In genomic region chr9:72180972-72181371, GRCm38 (mm10) we compare ENCODE assay signal across 15 mouse cellular contexts.
DNase-seq lines count a peak whose midpoint lies in the region; ATAC-seq and TF ChIP-seq lines count a peak whose summit lies in the region.
"Had no signal": no experiment of that assay in that cellular context is flagged by ENCODE, and none has a peak within 500 bp of the region (broad histone marks: within the 10 kb centered on the region; RNA-seq: fewer than 3 reads in every experiment).

No protein-coding gene starts in this region.

- TF ChIP-seq POLR2A in lung, adult 2 months (IDR thresholded peaks at IDR 0.05; ENCODE audit: borderline replicate concordance, extremely low read depth, low read depth, low read length): no peak

- H3K9ac ChIP-seq in lung, embryonic 15.5 days: no peak overlapping the region
- H3K9ac ChIP-seq: embryonic facial prominence, embryonic 13.5 days; forebrain, embryonic 13.5 days; limb, embryonic 12.5 days; midbrain, embryonic 12.5 days had no signal

- H3K27ac ChIP-seq in lung, embryonic 15.5 days: no peak overlapping the region
- H3K27ac ChIP-seq: embryonic facial prominence, embryonic 13.5 days; forebrain, embryonic 13.5 days; limb, embryonic 12.5 days; midbrain, embryonic 12.5 days had no signal

- no peaks in the 10 kb centered on the region for H3K36me3 ChIP-seq in lung, embryonic 15.5 days
- H3K36me3 ChIP-seq: embryonic facial prominence, embryonic 13.5 days; limb, embryonic 12.5 days; midbrain, embryonic 12.5 days had no signal

- peak; percentile 24 for DNase-seq in gastrocnemius, postnatal 14 days
- no peak for DNase-seq in gastrocnemius, postnatal 10 days
- DNase-seq in lung, adult 2 months: no peak
- peak; percentile 57 for DNase-seq in gonadal fat pad, adult 2 months (ENCODE audit: low read depth)
- peak; percentile 51 for DNase-seq in testis, postnatal 10 days (ENCODE audit: low spot score)
- DNase-seq in frontal cortex, postnatal 14 days (ENCODE audit: low spot score in 2 of 2): no peak
- DNase-seq: cerebellum, postnatal 25 days; kidney, adult 9 months; right cerebral cortex, postnatal 14 days had no signal

- no peaks in the 10 kb centered on the region for H3K27me3 ChIP-seq in lung, embryonic 15.5 days
- H3K27me3 ChIP-seq: embryonic facial prominence, embryonic 13.5 days; forebrain, embryonic 13.5 days; limb, embryonic 12.5 days; midbrain, embryonic 12.5 days had no signal

- H3K4me3 ChIP-seq in lung, embryonic 15.5 days: no peak overlapping the region
- no peak overlapping the region for H3K4me3 ChIP-seq in lung, adult 2 months (replicated peaks; ENCODE audit: extremely low read depth, low read depth, low read length)
- H3K4me3 ChIP-seq: embryonic facial prominence, embryonic 13.5 days; forebrain, embryonic 13.5 days; limb, embryonic 12.5 days; midbrain, embryonic 12.5 days had no signal

- H3K4me2 ChIP-seq in lung, embryonic 15.5 days: no peak overlapping the region
- H3K4me2 ChIP-seq: embryonic facial prominence, embryonic 13.5 days; forebrain, embryonic 13.5 days; limb, embryonic 12.5 days; midbrain, embryonic 12.5 days had no signal

- H3K4me1 ChIP-seq in lung, embryonic 15.5 days: 0 out of 2 replicates have a peak, but pooled peaks cover 5% of the 10 kb centered on the region
- peaks cover 2% of the 10 kb centered on the region; the same call in 1 of the 2 replicates for H3K4me1 ChIP-seq in lung, adult 2 months (ENCODE audit: control insufficient read depth, insufficient read depth, low read length)
- H3K4me1 ChIP-seq: limb, embryonic 12.5 days; midbrain, embryonic 12.5 days had no signal

- intact Hi-C loops in gastrocnemius, postnatal 14 days (cut with DNase I; ENCODE audit: low total_unique reads): no loop called here

- no peak for TF ChIP-seq CTCF in lung, adult 2 months (IDR thresholded peaks at IDR 0.05; ENCODE audit: insufficient read depth, low read length)

- 41% methylated on average over 6 of the region's 6 CpGs for WGBS in lung, embryonic 15.5 days
- WGBS in lung, adult 2 months: 34% methylated on average over 6 of the region's 6 CpGs

- H3K9me3 ChIP-seq in lung, embryonic 15.5 days: no peaks in the 10 kb centered on the region
- H3K9me3 ChIP-seq: embryonic facial prominence, embryonic 13.5 days; forebrain, embryonic 13.5 days; limb, embryonic 12.5 days; midbrain, embryonic 12.5 days had no signal

- ATAC-seq in lung, embryonic 15.5 days (ENCODE audit: borderline replicate concordance, extremely low read depth, low FRiP score, low TSS enrichment): 0 out of 2 replicates have a peak, but pooled peaks have one; percentile 35
- ATAC-seq: forebrain, embryonic 13.5 days; hindbrain, embryonic 16.5 days had no signal

Comparison
In these comparisons a context has a peak if more than half of its experiments do, and no peak if none do; other contexts are left out.
1. DNase-seq: peak in gastrocnemius, postnatal 14 days (single experiment), gonadal fat pad, adult 2 months (single experiment) and testis, postnatal 10 days (single experiment); none in gastrocnemius, postnatal 10 days (single experiment), lung, adult 2 months (single experiment) and frontal cortex, postnatal 14 days (0 of 2).